Mouse (Mus musculus) E14TG2a.4 (cell line): ENCODE measurements around the gene Lgi4.

Experiments used
- H3K27me3 ChIP-seq: 2 replicates; pipeline ENCODE4 v1.6.1; 2014; ENCODE audit warnings: low read length, control low read depth; ENCODE audit not compliant: insufficient read depth
- H3K36me3 ChIP-seq: 2 replicates; pipeline ENCODE4 v1.6.1; 2014; ENCODE audit warnings: low read length, control low read depth; ENCODE audit not compliant: insufficient read depth
- H3K4me1 ChIP-seq: replicated peaks from 2 replicates; pipeline ENCODE4 v1.6.1; 2014; ENCODE audit warnings: low read depth, low read length, control low read depth
- H3K4me3 ChIP-seq: replicated peaks from 2 replicates; pipeline ENCODE4 v1.5.1; 2014; ENCODE audit warnings: mild to moderate bottlenecking, low read length
- H3K9me3 ChIP-seq: 2 replicates; pipeline ENCODE4 v1.6.1; 2014; ENCODE audit warnings: low read length, control low read depth
- CTCF ChIP-seq: conservative IDR thresholded peaks from 2 replicates; pipeline ENCODE4 v1.5.1; 2014; ENCODE audit warnings: low read length
- NANOG ChIP-seq: IDR thresholded peaks from 2 replicates; pipeline ENCODE4 v1.6.1; 2014; ENCODE audit warnings: borderline replicate concordance, low read length, mixed read lengths
- POU5F1 ChIP-seq: IDR thresholded peaks from 2 replicates; pipeline ENCODE4 v1.6.1; 2014; ENCODE audit warnings: low read length, borderline replicate concordance

Lgi4 gene

DNA sequence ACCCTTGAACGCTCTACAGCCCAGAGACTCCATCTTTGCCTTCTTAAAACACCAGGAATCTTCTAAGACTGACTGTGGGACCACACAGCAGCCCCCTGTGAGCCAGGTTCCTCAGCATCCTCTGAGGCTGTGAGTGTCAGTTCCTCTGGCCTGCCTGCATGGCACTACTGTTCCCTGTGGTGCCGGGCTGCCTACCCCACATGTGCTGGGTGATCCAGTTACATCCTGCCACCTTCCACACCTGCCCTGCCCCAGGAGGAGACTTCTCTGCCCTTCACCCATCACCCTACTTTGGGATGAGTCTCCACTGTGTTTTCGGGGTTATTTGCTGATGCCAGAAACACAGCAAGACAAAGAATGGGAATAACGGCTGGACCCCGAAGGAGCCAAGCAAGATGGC is 60.4 kb downstream of the Lgi4 start:
- Histone ChIP-seq H3K9me3 (no peaks in the 10 kb centered on the region), H3K4me1 (peaks cover 58% of the 10 kb centered on the region), H3K27me3 (peaks cover 7% of the 10 kb centered on the region), H3K4me3 (no peak overlapping the region), H3K36me3 (0 out of 2 replicates have a peak, but pooled peaks cover 6% of the 10 kb centered on the region)
- TF ChIP-seq CTCF (no peak), POU5F1 (no peak), NANOG (no peak)
